Mouse (Mus musculus) forelimb bud, embryonic 11.5 days (tissue): ENCODE measurements around the gene Entpd5.
A peak's percentile ranks its signal among the peaks of the same experiment; 100 is the strongest.
"Not testable (repeated sequence)": the region's sequence is repeated elsewhere in the genome, so short reads cannot be mapped to it uniquely, and the experiment has no call there.

Experiments
- DNase-seq: peaks from one replicate; pipeline ENCODE4 v3.0.0-alpha.2; 2012; ENCODE audit warnings: low read depth, low spot score

Entpd5 gene

DNA sequence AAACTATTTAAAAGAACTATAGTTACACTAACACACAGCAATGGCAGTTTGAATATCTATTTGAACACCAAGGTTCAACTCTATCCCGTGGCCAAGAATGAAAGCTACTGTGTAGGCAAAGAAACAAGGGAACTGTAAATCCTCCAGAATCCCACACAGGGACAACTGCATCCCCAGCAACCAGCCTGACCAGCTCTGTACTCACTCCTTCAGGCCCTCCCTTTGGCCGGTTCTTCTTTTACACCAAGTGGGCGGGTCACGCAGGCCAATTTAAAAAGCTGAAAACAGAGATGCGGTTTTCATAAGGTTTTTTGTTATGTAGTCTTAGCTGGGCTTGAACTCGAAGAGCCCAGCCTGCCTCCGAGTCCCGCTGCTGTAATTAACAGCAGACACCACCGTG, 9.7 kb downstream of the Entpd5 start:
- DNase-seq = no peak

DNA sequence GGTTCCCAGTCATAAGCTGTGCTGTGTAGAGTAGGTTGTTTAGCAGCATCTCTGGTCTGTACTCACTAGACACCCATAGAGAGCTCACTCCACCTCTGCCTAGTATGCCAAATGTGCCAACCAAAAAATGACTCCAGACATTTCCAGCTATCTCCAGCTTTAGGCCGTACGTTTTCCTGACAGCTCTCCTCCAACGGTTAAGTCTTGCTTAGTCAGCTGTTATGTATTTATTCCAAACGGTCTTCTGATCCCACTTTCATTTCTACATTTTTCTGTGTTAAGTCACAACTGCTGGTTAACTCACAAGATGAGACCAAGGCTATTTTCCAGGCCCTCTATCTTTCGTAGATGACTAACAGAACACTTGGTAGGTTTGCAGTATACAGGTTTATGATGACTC, 10.2 kb downstream of the Entpd5 start:
- DNase-seq = no peak

- no peak for DNase-seq
These were observed 11.1 kb downstream of the Entpd5 start for GRCm38 (mm10) chr12:84397685-84398084.

- DNase-seq = no peak
These were observed 11.7 kb downstream of the Entpd5 start for GRCm38 (mm10) chr12:84396947-84397679.

GRCm38 (mm10) chr12:84393847-84394246, 15.0 kb downstream of the Entpd5 start:
- DNase-seq = no peak

DNA sequence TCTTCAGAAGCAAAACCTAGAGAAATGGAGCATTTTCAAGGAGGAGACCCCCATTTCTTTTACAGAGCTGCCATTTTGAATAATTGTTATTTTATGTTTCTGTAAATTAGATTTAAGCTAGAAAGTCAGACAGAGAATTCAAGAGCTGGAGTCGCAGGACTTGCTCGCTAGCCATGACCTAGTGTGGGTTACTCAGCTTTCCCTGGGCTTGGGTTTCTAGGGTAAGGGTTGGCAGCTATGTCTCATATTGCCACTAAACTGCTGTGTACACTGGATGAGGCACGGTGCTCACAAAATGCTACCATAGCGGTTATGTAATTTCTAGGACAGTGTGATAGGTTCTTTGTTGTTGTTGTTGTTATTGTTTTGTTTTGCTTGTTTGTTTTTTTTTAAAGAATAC, 16.1 kb downstream of the Entpd5 start:
- no peak for DNase-seq

DNA sequence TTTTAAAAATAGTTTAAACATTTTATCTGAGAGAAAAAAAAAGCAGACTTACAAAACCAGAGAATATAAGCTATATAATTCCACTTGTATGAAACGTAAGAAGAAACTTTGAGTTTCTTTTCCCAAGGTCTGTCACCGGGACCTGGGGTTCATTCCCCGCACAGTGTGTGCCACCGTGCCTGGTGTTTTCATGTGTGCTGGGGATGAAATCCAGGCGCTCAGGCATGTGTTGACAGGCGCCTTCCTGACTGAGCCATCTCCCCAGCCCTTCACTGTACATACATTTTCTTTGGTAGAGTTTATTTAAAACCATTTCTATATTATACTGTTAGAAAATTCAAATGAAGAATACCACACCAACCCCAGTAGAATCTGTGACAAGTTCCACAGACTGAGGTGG, 18.5 kb downstream of the Entpd5 start:
- DNase-seq = peak; percentile 26

DNA sequence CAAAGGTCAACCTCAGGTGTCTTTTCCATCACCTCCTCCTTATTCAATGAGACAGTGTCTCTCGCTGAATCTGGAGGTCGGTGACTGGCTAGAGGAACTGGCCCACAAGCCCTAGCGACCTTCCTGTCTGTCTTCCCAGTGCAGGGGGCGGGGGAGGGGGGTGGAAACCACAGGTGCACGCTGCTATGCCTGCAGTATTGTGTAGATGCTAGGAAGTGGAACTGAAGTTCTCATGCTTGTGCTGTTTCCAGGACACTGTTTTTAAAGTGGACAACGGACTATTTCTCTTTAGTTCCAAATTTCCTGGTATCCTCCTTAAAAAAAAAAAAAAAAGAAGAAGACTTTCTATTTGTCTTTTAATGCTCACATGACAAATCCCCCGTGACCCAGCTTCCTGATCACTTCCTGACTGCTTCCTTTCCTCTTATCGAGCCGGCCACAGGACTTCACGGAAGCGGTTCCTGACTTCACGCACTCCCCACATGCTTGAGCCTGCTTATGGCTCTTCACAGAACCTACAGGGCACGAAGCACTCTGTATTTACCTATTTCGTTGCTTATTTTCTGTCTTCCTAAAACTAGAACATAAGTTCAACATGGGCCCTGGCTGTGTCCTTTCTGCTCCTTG, 19.9 kb downstream of the Entpd5 start:
- DNase-seq = no peak

DNA sequence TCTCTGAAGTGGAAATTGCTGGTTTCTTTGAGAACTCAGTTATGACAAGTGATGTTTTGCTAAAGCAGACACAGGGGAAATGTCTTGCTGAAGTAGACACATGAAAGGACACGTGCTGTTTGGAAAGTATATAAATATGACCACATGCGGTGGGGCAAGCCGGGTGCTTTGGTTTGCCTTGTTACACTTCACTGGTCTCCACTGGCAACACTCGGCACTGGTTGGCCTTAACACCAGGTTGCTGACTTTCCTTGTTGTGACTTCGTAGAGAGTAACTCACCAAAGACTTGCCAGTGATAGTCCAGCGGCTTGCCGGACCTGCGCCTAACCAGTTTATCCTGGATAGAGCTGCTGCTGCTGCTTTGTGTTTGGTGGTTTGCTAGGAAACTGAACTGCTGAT, 20.7 kb downstream of the Entpd5 start:
- no peak for DNase-seq

GRCm38 (mm10) chr12:84385408-84385807, 23.4 kb downstream of the Entpd5 start:
- DNase-seq = no peak

DNA sequence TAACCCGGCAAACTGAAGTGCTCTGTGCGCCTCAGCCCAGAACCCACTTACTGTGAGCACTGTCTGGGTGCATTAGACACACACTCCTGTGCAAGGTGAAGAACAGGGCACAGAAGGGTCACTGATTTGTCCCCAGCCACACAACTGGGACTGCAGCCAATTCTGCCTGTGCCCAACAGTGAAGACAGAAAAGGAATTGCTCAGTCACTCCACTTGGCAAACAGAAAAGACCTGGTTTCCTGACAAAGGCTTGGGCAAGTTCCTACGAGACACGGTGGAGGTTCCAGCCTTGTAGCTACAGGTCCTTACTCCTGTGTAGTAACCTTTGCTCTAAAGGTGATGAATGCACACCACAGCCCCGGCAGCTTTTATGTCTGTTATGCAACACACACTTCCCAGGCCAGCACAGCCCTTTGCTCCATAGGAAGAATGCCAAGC, 24.2 kb downstream of the Entpd5 start:
- DNase-seq = no peak

DNA sequence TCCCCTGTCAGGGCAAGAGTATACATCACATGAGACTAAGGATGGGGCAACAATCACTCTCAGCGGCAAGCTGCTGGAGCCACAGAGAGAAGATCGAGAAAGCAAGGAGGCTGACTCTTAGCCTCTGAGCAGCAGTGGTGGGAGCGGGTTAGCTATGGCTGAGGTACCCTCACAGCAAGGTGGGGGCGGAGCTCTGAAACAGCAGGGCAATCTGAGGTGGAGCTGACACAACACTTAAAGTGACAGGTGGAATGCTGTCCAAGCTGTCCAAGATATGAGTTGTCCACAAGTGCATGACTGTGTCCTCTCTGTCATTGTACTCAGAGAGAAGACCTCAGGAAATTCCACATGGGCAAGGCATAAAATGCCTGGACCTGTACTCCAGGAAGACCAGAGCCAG, 26.5 kb downstream of the Entpd5 start:
- DNase-seq = no peak

DNA sequence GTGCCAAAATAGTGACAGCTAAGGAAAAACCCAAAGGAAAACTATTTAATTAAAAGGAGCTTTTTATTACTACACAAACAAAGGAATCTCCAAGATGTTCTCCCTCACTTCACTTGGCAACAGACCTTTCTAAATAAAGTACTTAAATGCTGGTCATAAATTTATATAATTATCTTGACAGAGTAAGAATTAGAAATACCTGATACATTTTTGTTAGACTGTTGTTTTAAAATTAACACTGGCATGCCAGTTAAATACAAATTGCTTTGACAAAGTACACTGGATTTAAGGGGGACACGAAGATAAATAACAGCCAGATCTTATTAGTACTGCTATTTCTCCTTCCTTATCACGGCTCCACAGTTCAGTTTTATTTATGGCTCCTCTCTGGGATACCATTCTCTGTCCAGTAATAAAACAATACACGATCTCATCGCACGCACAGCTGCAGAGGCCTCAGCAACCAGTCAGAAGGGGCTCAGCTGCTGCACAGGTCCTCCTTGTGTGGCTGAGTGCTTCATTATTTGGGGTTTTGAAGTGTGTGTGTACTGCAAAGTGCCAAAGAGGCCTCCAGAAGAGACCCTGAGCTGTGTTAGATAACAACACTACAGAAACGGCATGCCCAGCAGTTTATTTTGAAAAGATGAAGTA, 34.9 kb downstream of the Entpd5 start:
- DNase-seq = no peak

DNA sequence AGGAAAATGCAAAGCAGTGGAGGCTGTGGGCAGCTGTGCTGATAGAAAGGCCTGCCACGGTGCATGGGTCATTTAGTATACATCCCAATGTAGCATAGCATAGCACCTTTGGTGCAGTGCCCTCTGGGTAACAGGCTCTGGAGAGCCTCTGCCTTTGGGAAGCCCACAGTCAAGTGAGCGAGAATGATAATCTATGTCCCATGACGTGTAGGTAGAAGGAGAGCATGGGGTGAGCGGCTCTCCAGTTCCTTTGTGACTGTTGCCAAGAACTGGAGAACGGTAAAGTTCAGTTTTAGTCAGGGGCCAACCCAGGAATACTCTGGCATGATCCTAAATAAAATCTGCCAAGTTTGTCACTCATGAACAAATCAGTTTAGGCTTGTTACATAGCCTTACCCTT, 37.2 kb downstream of the Entpd5 start:
- DNase-seq = no peak

DNA sequence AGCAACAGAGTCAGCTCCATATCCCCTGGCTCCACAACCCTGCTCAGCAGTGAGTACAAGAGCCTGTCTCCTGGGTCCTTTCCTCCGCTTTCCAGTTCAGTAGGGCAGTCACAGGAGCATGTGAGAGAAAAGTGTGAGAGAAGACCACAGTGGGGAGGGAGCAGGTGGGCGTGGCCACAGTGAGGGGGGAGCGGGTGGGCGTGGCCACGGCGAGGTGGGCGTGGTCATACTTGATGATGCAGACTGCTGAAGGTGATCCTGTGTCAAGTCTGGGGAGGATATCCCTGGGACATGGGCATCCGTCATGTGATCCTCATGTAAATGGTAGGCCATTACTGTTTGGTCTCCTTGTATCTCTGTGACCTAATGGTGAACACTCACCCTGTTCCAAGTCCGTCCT, 41.9 kb downstream of the Entpd5 start:
- DNase-seq = no peak

GRCm38 (mm10) chr12:84365137-84365536, 43.7 kb downstream of the Entpd5 start:
- no peak for DNase-seq

GRCm38 (mm10) chr12:84364291-84364690, 44.5 kb downstream of the Entpd5 start:
- no peak for DNase-seq

- DNase-seq = no peak
These were observed 46.0 kb downstream of the Entpd5 start for GRCm38 (mm10) chr12:84362872-84363271.

DNA sequence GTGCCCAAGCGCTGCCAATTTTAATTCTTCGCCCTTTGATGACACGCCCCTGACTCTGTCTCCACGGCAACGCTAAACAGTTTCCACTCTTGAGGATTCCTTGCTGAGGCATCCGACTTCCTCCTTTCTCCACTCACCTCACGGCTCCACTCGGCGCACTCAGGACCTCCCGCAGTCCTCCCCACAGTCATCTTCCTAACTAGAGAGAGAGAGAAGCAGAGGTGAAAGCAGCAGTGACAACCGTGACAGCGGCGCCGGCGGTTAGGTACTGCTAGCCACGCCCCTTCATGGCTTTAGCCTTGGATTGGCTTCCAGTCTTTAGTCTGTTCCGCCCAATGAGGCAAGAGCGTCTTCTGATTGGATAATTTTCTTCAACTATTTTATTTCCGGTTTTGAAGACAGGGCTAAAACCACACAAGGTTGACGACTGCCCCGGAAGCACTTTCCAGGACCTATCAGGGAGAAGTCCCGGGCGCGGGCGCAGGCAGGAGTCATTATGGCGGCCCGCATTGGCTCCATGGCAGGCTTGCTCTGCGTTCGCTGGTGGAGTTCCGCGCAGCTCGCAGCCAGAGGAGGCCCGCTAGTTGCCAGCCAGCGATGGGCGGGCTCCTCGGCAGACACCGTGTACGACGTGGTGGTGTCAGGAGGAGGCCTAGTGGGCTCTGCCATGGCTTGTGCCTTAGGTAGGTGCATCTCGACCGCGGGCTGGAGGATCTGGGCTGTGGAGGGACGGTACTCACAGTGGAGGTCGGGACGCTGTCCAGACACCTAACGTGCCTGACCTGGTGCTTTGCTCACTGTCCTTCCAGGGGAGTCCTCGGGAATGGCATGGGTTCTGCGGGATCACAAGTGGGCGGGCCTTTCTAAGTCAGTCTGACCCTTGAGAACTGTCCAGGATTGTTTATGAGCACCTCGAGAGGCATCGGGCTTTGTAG, 47.0 kb downstream of the Entpd5 start, which contains the start of the genes Coq6 and Fam161b:
Coq6 (plus strand) TSS at position 103 of the 935 bp plus-strand sequence.
Fam161b (minus strand) TSS at position 279 of the 935 bp plus-strand sequence.
- DNase-seq = peak; percentile 96

DNA sequence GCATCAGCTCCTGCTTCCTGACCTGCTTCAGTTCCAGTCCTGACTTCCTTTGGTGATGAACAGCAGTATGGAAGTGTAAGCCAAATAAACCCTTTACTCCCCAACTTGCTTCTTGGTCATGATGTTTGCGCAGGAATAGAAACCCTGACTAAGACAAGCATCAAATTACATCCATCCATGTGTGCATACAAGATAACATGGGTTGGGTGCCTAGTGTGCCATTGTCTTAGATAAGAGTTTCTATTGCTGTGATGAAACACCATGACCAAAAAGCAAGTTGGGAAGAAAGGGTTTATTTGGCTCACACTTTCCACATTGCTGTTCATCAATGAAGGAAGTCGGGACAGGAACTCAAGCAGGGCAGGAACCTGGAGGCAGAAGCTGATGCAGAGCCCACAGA, 50.1 kb downstream of the Entpd5 start:
- DNase-seq = not testable (repeated sequence)

GRCm38 (mm10) chr12:84347192-84347591, 61.6 kb downstream of the Entpd5 start:
- DNase-seq = peak; percentile 21
